Mouse (Mus musculus) B cell, adult 62 days (primary cell): ENCODE data around the gene Sos2. TPM values are rescaled to one million over a fixed set of nuclear protein-coding genes. Genes with fewer than 3 reads are reported as not detected.

ENCODE experiments used
- total RNA-seq: library from RNA; stranded (reverse); gene quantifications from 4 replicates; pipeline ENCODE4 v1.2.4, GENCODE M21; 2023

Sos2 gene
- 31.3 to 37.5 TPM (median 32.5 TPM) in 4 replicates for total RNA-seq

GRCm38 (mm10) chr12:69681566-69682061, at the start of gene Sos2:
Sos2 (minus strand) TSS chr12:69681852.

DNA sequence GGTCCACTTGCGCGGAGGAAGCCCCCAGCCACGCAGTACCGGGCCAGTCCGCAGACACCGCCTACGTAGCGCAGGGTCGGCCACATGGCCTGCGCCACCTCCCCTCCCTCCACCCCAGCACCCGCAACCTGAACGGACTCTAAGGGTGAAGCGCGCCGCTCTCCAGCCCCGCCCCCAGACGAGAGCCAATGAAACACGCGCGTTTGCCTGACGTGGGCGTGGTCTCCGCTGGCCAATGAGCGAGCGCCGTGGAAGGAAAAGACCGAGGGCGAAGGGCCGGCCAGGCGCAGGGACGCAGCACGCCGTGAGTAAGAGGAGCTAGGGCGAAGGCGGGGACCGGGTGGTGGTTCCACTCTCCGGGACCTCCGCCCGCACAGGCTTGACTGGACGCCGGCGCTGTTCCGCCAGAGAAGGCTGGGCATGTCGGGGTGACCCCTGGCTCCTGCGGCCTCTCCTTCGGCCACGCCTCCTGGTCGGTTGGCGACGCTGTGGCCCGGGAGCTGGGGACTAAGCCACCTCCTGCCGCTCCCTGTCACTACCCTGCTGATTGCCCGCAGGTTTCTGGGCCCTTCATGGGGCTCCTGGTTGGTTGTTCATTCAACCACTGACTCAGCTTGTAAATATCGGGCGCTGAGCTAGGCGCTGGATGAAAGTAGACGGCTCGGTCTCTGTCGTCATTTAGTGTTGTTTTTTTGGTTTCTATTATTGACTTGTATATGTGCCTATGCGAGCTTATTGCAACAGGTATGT, 43.2 kb upstream of the Sos2 start, which contains the start of the genes L2hgdh and Atp5s:
Gene L2hgdh, minus strand, starts transcription at position 163 of the 750 bp plus-strand sequence.
Gene Atp5s, plus strand, starts transcription at position 240 of the 750 bp plus-strand sequence.

DNA sequence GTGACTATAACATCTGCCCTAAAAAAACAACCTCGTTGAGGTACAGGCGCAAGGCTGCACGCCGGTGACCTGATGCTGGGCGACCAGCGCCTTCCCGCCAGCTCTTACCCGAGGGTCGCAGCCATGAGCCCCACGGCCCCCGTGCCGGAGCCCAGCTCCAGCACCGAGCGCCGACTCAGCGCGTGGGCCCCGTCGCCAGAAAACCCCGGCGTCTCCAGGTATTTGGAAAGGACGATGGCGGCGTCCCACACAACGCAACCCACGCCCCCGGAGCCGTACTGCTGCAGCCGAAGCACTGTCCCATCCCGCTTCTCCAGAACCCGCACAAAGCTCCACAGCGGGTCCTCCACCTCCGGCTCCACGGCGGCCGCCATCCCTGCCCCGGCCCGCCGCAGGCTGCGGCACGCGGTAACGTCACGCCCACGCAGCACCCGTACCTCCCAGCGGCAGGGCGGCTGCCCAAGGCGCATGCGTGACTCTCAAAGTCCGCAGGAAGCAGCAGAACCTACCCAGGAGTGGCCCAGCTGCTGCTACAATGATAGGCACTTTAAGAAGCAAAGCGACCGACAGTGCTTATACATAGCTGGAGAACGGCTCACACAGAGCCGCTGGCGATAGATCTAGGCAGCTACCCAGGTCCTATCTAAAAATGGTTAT, 98.9 kb downstream of the Sos2 start, which contains the start of gene Vcpkmt:
Gene Vcpkmt, minus strand, starts transcription at position 416 of the 657 bp plus-strand sequence.

Other genes with a start within 250 kb of the Sos2 start
- 8.7 to 16.2 TPM (median 12.8 TPM) in 4 replicates for gene Vcpkmt, start 98.8 kb downstream of the Sos2 start, total RNA-seq
- 7.3 to 10.5 TPM (median 9.0 TPM) in 4 replicates for gene L2hgdh, start 43.0 kb upstream of the Sos2 start, total RNA-seq
- gene Atp5s, start 43.1 kb upstream of the Sos2 start, total RNA-seq, result 7.3 to 10.8 TPM (median 9.8 TPM) in 4 replicates
- gene Cdkl1, start 109.4 kb upstream of the Sos2 start, total RNA-seq, result 12.5 to 16.9 TPM (median 15.6 TPM) in 4 replicates
- 2.9 to 4.8 TPM (median 3.6 TPM) in 4 replicates for gene Atl1, start 210.8 kb upstream of the Sos2 start, total RNA-seq
- 58.2 to 65.4 TPM (median 61.9 TPM) in 4 replicates for gene Map4k5, start 211.3 kb upstream of the Sos2 start, total RNA-seq